Mouse (Mus musculus) adrenal gland, adult 8-10 months (tissue): ENCODE data around the gene Gbp4. TPM values are rescaled to one million over a fixed set of nuclear protein-coding genes. Genes with fewer than 3 reads are reported as not detected.

Experiments
- total RNA-seq, 4 experiments: library from RNA; stranded (reverse); gene quantifications; 2 replicates each; pipeline ENCODE4 v1.2.4; 2022

Gene Gbp4
- total RNA-seq, 4 experiments from 2014 or later = 4.1 to 7.1 (median 5.6) TPM

Other genes with a start within 250 kb of the Gbp4 start
- gene Abcg3, start 156.9 kb downstream of the Gbp4 start, total RNA-seq = 1 to 10 TPM in 2 of 4 experiments, under 1 TPM in 2; 0.42 to 2.0 (median 1.2) TPM
- gene Gbp9, start within 50 bp of the Gbp4 start, total RNA-seq = 10 to 100 TPM in 2 of 4 experiments, 1 to 10 TPM in 2; 6.2 to 13.3 (median 8.8) TPM
- 1 to 10 TPM in 2 of 4 experiments, under 1 TPM in 2; 0.70 to 1.9 (median 1.3) TPM for gene Gbp8, start within 50 bp of the Gbp4 start, total RNA-seq
- gene Gbp10, start 99.9 kb upstream of the Gbp4 start, total RNA-seq = 1 to 10 TPM in 1 of 4 experiments, under 1 TPM in 1, not detected in 2; 0.24 to 1.5 TPM
- under 1 TPM in 1 of 4 experiments, not detected in 3; 0.24 TPM for gene Gm43302, start 154.1 kb upstream of the Gbp4 start, total RNA-seq
- gene Gbp6, start 154.1 kb upstream of the Gbp4 start, total RNA-seq = 10 to 100 TPM in 3 of 4 experiments, 1 to 10 TPM in 1; 7.2 to 14.1 (median 10.9) TPM